Mouse (Mus musculus) kidney, adult 2 months (tissue): ENCODE data around the gene Ttll7. TPM values are rescaled to one million over a fixed set of nuclear protein-coding genes. Genes with fewer than 3 reads are reported as not detected.

Experiments used
- DNase-seq: peaks from one replicate; pipeline ENCODE4 v3.0.0; 2021
- H3K27ac ChIP-seq: fragments of 200-500 bp; 2 replicates; pipeline ENCODE4 v1.5.1; 2012; ENCODE audit warnings: low read depth, low read length, control low read depth, inconsistent platforms; ENCODE audit not compliant: insufficient read depth
- H3K27me3 ChIP-seq: fragments of 200-500 bp; replicated peaks from 2 replicates; pipeline ENCODE4 v1.6.1; 2012; ENCODE audit warnings: mild to moderate bottlenecking, moderate library complexity, low read length, inconsistent platforms; ENCODE audit not compliant: control insufficient read depth, insufficient read depth
- H3K36me3 ChIP-seq: fragments of 200-500 bp; 2 replicates; pipeline ENCODE4 v1.6.1; 2012; ENCODE audit warnings: mild to moderate bottlenecking, moderate library complexity, low read length, inconsistent platforms; ENCODE audit not compliant: control insufficient read depth, insufficient read depth
- H3K4me1 ChIP-seq: fragments of 200-500 bp; 2 replicates; pipeline ENCODE4 v1.6.1; 2011; ENCODE audit warnings: low read length; ENCODE audit not compliant: control insufficient read depth, insufficient read depth
- H3K4me3 ChIP-seq: fragments of 200-500 bp; 2 replicates; pipeline ENCODE4 v1.5.1; 2011; ENCODE audit warnings: mild to moderate bottlenecking, low read depth, low read length, control low read depth; ENCODE audit not compliant: insufficient read depth
- CTCF ChIP-seq: fragments of 200-500 bp; conservative IDR thresholded peaks from 2 replicates; pipeline ENCODE4 v1.5.1; 2011; ENCODE audit warnings: low read depth, mild to moderate bottlenecking, control low read depth, low read length, moderate library complexity, mixed read lengths; ENCODE audit not compliant: insufficient read depth, insufficient read length
- POLR2A ChIP-seq: fragments of 200-500 bp; IDR thresholded peaks from one replicate; pipeline ENCODE4 v1.6.1; 2011; ENCODE audit warnings: low read depth, low read length, control low read depth
- WGBS: fragments of 180-500 bp; shearing (Covaris S2); methylation state at CpG from one replicate; pipeline ENCODE4 v1.1.7; 2018; 5-methylcytosine and 5-hydroxymethylcytosine counted together
- polyA plus RNA-seq: library from polyadenylated mRNA; depleted of rRNA; stranded (reverse); fragments of >200 nt; gene quantifications from 2 replicates; pipeline ENCODE4 v1.2.3, GENCODE M21; 2012; rRNA removed

Ttll7 gene
- polyA plus RNA-seq, result 0.68 and 0.84 TPM in 2 replicates

DNA sequence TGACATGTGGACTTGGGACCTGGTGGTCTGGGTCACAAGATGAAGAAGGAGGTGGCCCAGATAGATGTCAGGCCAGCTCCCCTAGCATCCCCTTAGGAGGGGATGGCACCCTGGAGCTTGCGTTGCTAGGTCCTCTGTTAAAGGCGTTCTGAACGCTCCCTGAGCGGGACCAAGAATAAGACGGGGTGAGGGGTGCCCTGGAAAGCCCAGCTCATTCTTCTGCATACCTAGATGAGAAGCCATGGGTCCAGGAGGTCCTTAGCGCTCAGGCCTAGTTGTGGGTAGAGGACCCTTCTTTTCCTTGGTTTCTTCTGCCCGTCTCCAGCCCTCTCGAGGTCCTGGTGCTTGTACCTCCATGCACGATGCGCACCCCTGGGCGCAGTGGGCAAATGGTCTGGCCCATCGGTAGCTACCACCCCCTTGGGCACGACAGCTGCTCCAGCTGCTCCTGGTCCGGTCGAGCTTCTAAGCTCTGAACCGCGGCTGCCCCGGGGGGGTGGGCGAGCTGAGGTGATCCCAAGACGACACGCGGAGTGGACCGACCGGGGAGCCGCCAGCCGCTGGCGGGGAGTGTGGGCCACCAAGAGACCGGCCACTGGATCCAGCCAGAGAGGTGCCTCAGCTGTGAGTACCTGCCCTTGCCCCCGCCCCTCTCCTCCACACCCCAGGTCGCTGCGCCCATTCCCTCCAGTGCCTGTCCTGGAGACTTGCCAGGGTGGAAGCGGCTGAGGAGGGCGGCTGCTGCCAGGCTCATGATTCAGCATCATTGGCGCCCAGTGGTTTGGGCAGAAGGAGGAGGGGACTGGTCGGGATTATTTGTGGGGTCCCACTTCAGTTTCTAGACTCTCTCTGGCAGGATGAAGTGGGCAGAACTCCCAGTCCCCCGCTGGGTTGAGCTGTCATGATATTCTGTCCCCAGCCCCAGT is at the start of gene Ttll7:
Gene Ttll7, plus strand, starts transcription at position 402 of the 926 bp plus-strand sequence.
- Histone ChIP-seq H3K4me1 (no peaks in the 10 kb centered on the region), H3K27ac (no peak within 1 kb of the TSS), H3K4me3 (peak within 1 kb of the TSS; percentile 41), H3K27me3 (no peaks in the 10 kb centered on the region), H3K36me3 (no peaks in the 10 kb centered on the region)
- no peak for TF ChIP-seq POLR2A
- TF ChIP-seq CTCF, result no peak
- DNase-seq, result peak; percentile 68
- under 1% methylated on average over 36 of the region's 36 CpGs for WGBS

DNA sequence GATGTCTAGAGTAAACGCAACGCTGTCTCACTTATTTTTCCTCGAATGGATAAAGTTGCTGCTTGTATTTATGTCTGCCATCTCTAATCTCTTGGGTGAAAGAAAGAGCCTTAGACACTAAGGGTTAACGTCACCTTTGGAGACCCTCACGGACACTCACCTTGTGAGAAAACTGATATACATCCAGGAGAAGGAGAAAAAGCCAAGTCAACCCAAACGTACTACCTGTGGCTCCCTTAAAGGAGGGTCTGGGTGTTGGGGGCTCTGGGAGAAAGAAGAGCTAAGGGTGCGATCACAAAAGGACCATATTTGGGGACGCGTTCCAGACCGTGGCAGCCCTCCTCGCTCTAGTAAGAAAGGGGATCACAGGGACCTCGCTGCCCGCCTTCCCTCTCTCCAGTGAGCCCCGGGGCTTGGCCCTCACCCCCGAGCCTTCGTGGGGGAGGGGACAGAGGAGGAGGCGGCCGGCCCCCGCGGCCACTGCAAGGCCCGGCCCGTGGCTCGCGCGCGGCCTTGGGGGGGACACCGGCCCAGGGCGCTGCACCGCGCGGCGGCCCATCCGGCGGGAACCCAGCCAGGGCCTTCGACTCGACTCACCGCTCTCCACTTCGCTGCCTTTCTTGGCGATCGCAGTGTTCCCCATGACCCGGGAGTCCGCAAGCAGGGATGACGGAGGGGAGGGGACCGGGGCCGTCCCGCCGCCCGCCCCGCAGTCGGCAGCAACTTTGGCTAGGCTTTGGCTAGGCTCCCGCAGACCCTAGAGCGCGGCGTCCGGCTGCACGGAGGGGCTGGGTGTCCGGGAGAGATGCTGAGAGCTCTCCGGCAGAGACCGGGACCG is 39.9 kb upstream of the Ttll7 start:
- Histone ChIP-seq H3K4me3 (peak overlapping the region; percentile 74), H3K36me3 (no peaks in the 10 kb centered on the region), H3K4me1 (peaks cover 5% of the 10 kb centered on the region; the same call in 1 of the 2 replicates), H3K27me3 (no peaks in the 10 kb centered on the region), H3K27ac (peak overlapping the region; percentile 34)
- WGBS, result under 1% methylated on average over 60 of the region's 60 CpGs
- DNase-seq, result peak; percentile 75
- TF ChIP-seq CTCF (no peak), POLR2A (no peak)

DNA sequence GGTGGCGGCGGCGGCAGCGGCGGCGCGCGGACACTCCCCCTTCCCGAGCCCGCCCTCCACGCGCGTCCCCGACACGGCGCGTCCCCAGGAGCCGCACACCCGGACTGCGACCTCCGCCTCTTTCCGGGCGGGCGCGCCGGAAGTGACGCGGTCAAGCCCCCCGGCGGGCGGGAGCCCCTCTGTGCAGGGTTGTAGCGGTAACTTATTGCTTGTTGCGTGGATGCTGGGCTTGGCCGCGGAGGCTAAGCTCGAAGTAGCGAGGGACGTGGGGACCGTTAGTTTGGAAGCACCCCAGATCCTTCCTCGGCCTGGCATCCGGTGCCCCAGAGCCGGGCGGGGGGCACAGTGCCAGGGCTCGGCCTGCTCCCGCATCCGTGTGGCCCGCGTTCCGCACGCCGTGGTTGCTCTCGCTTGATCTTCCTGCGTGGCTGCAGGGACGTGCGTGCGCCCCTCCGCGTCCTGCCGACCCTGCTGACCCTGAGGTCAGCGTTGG is 39.2 kb upstream of the Ttll7 start, which contains the start of gene Prkacb:
Gene Prkacb, minus strand, starts transcription at position 90 of the 493 bp plus-strand sequence.
- WGBS, result 1% methylated on average over 43 of the region's 60 CpGs
- DNase-seq, result peak; percentile 93
- Histone ChIP-seq H3K36me3 (no peaks in the 10 kb centered on the region), H3K4me1 (peaks cover 5% of the 10 kb centered on the region; the same call in 1 of the 2 replicates), H3K4me3 (peak within 1 kb of the TSS; percentile 74), H3K27ac (peak within 1 kb of the TSS; percentile 99), H3K27me3 (no peaks in the 10 kb centered on the region)
- TF ChIP-seq POLR2A (peak; percentile 32), CTCF (no peak)

GRCm38 (mm10) chr3:146813624-146814023 is 38.5 kb upstream of the Ttll7 start:
- whole genome bisulfite sequencing, result 53% methylated on average over 7 of the region's 7 CpGs
- TF ChIP-seq CTCF, result no peak
- no peak for TF ChIP-seq POLR2A
- Histone ChIP-seq H3K4me3 (peak overlapping the region; percentile 74), H3K36me3 (no peaks in the 10 kb centered on the region), H3K27ac (peak overlapping the region; percentile 99; the same call in 1 of the 2 replicates), H3K27me3 (no peaks in the 10 kb centered on the region), H3K4me1 (peaks cover 5% of the 10 kb centered on the region; the same call in 1 of the 2 replicates)
- peak; percentile 8 for DNase-seq

DNA sequence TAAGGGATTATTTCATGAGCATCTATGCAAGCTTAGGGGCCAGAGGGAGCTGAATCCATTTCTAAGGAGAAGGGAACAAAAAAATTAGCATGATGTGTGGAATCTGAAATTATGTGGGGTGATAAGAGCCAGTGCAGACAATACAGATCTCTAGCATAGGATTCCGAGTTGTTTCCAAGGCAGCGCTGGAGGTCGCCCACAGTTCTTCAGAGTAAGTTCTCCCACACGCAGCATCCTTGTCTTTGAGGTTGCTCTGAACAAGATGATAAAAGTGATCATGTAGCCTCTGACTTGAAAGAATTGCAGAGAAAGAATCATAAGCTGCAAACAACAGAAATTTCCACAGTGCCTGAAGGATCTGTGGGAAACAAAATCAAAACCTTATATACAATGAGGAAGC is 31.4 kb upstream of the Ttll7 start:
- Histone ChIP-seq H3K27me3 (no peaks in the 10 kb centered on the region; the same call in 1 of the 2 replicates), H3K27ac (no peak overlapping the region), H3K4me1 (no peaks in the 10 kb centered on the region), H3K4me3 (no peak overlapping the region), H3K36me3 (no peaks in the 10 kb centered on the region)
- DNase-seq, result no peak
- 87% methylated on average over 4 of the region's 4 CpGs for WGBS
- no peak for TF ChIP-seq CTCF
- no peak for TF ChIP-seq POLR2A

DNA sequence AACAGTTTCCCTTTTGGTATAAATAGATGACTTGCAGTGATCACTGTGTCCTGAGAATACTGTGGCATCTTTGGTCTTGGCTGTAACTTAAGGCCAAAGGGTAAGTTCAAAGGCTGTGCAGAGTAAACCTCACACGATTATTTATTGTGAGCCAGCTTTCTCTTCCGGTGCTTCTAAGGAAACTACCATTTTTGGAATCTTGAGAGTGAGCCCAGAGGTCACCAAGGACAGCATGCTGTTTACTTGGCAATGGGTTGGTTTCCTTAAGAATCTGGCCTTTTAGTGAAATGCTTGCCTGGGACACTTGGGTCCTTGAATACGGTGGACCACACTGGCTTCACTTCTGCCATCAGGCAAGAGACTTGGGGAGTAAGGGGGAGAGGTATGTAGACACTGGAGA is 9.4 kb upstream of the Ttll7 start:
- H3K4me3 ChIP-seq, result no peak overlapping the region
- H3K27ac ChIP-seq, result peak overlapping the region; percentile 59; the same call in 1 of the 2 replicates
- 18% methylated on average over 3 of the region's 3 CpGs for WGBS
- TF ChIP-seq POLR2A, result no peak
- TF ChIP-seq CTCF, result no peak
- H3K4me1 ChIP-seq, result no peaks in the 10 kb centered on the region
- no peaks in the 10 kb centered on the region for H3K27me3 ChIP-seq
- no peaks in the 10 kb centered on the region for H3K36me3 ChIP-seq
- peak; percentile 65 for DNase-seq
